Mouse (Mus musculus): ENCODE results near the gene Fermt1. TPM values are rescaled to one million over a fixed set of nuclear protein-coding genes. Genes with fewer than 3 reads are reported as not detected.

The Fermt1 gene
- polyA plus RNA-seq, 1 experiment from 2014 or later = not detected

GRCm38 (mm10) chr2:132901636-132902035 lies 44.1 kb downstream of the Fermt1 start:
- Histone ChIP-seq H3K27ac (ENCODE audit: low read depth, low read length) (no peak overlapping the region), H3K4me3 (ENCODE audit: low read depth, low read length) (no peak overlapping the region), H3K9me3 (replicated peaks; ENCODE audit: control insufficient read depth, low read length) (no peaks in the 10 kb centered on the region), H3K27me3 (replicated peaks; ENCODE audit: control insufficient read depth, insufficient read depth, low read length) (no peaks in the 10 kb centered on the region), H3K4me1 (ENCODE audit: control insufficient read depth, insufficient read depth, low read length) (no peaks in the 10 kb centered on the region), H3K36me3 (ENCODE audit: control insufficient read depth, insufficient read depth, low read length) (no peaks in the 10 kb centered on the region), H3K9ac (ENCODE audit: low read length) (no peak overlapping the region), H3K4me2 (ENCODE audit: low read length) (no peak overlapping the region)
- DNase-seq (ENCODE audit: low spot score) = no peak
- whole genome bisulfite sequencing = 72% methylated on average over 4 of the region's 4 CpGs
- ATAC-seq = no peak

- Histone ChIP-seq H3K27me3 (replicated peaks; ENCODE audit: control insufficient read depth, insufficient read depth, low read length) (no peaks in the 10 kb centered on the region), H3K9me3 (replicated peaks; ENCODE audit: control insufficient read depth, low read length) (no peaks in the 10 kb centered on the region), H3K4me3 (ENCODE audit: low read depth, low read length) (no peak overlapping the region), H3K27ac (ENCODE audit: low read depth, low read length) (no peak overlapping the region), H3K9ac (ENCODE audit: low read length) (no peak overlapping the region), H3K4me1 (ENCODE audit: control insufficient read depth, insufficient read depth, low read length) (no peaks in the 10 kb centered on the region), H3K36me3 (ENCODE audit: control insufficient read depth, insufficient read depth, low read length) (no peaks in the 10 kb centered on the region), H3K4me2 (ENCODE audit: low read length) (no peak overlapping the region)
- WGBS = 74% methylated on average over 1 of the region's 1 CpGs
- ATAC-seq = no peak
- DNase-seq (ENCODE audit: low spot score) = no peak
These were observed 45.1 kb downstream of the Fermt1 start for GRCm38 (mm10) chr2:132900596-132900995.

GRCm38 (mm10) chr2:132898211-132898610 lies 47.5 kb downstream of the Fermt1 start:
- no peak overlapping the region for H3K4me2 ChIP-seq (ENCODE audit: low read length)
- no peaks in the 10 kb centered on the region for H3K9me3 ChIP-seq (replicated peaks; ENCODE audit: control insufficient read depth, low read length)
- no peak overlapping the region for H3K4me3 ChIP-seq (ENCODE audit: low read depth, low read length)
- H3K27ac ChIP-seq (ENCODE audit: low read depth, low read length) = no peak overlapping the region
- ATAC-seq (no peak), DNase-seq (ENCODE audit: low spot score) (no peak)
- no peaks in the 10 kb centered on the region for H3K27me3 ChIP-seq (replicated peaks; ENCODE audit: control insufficient read depth, insufficient read depth, low read length)
- no peaks in the 10 kb centered on the region for H3K4me1 ChIP-seq (ENCODE audit: control insufficient read depth, insufficient read depth, low read length)
- H3K9ac ChIP-seq (ENCODE audit: low read length) = no peak overlapping the region
- H3K36me3 ChIP-seq (ENCODE audit: control insufficient read depth, insufficient read depth, low read length) = no peaks in the 10 kb centered on the region
- WGBS = 68% methylated on average over 1 of the region's 1 CpGs

GRCm38 (mm10) chr2:132893826-132894225 lies 51.9 kb downstream of the Fermt1 start:
- no peak for ATAC-seq
- Histone ChIP-seq H3K4me3 (ENCODE audit: low read depth, low read length) (no peak overlapping the region), H3K4me1 (ENCODE audit: control insufficient read depth, insufficient read depth, low read length) (no peaks in the 10 kb centered on the region), H3K36me3 (ENCODE audit: control insufficient read depth, insufficient read depth, low read length) (no peaks in the 10 kb centered on the region), H3K9me3 (replicated peaks; ENCODE audit: control insufficient read depth, low read length) (no peaks in the 10 kb centered on the region), H3K9ac (ENCODE audit: low read length) (no peak overlapping the region), H3K27me3 (replicated peaks; ENCODE audit: control insufficient read depth, insufficient read depth, low read length) (no peaks in the 10 kb centered on the region), H3K27ac (ENCODE audit: low read depth, low read length) (no peak overlapping the region), H3K4me2 (ENCODE audit: low read length) (no peak overlapping the region)
- WGBS = 88% methylated on average over 5 of the region's 5 CpGs
- no peak for DNase-seq (ENCODE audit: low spot score)

GRCm38 (mm10) chr2:132885312-132885711 lies 60.4 kb downstream of the Fermt1 start:
- no peak for DNase-seq (ENCODE audit: low spot score)
- H3K36me3 ChIP-seq (ENCODE audit: control insufficient read depth, insufficient read depth, low read length) = no peaks in the 10 kb centered on the region
- peaks cover 4% of the 10 kb centered on the region; the same call in 1 of the 2 replicates for H3K27me3 ChIP-seq (replicated peaks; ENCODE audit: control insufficient read depth, insufficient read depth, low read length)
- 97% methylated on average over 7 of the region's 7 CpGs for WGBS
- H3K4me3 ChIP-seq (ENCODE audit: low read depth, low read length) = no peak overlapping the region
- H3K9ac ChIP-seq (ENCODE audit: low read length) = no peak overlapping the region
- no peak for ATAC-seq
- no peaks in the 10 kb centered on the region for H3K4me1 ChIP-seq (ENCODE audit: control insufficient read depth, insufficient read depth, low read length)
- H3K9me3 ChIP-seq (replicated peaks; ENCODE audit: control insufficient read depth, low read length) = no peaks in the 10 kb centered on the region
- no peak overlapping the region for H3K27ac ChIP-seq (ENCODE audit: low read depth, low read length)
- H3K4me2 ChIP-seq (ENCODE audit: low read length) = no peak overlapping the region

GRCm38 (mm10) chr2:132884303-132884967 lies 61.3 kb downstream of the Fermt1 start:
- no peaks in the 10 kb centered on the region for H3K36me3 ChIP-seq (ENCODE audit: control insufficient read depth, insufficient read depth, low read length)
- ATAC-seq (no peak), DNase-seq (ENCODE audit: low spot score) (no peak)
- no peak overlapping the region for H3K4me3 ChIP-seq (ENCODE audit: low read depth, low read length)
- H3K9me3 ChIP-seq (replicated peaks; ENCODE audit: control insufficient read depth, low read length) = no peaks in the 10 kb centered on the region
- H3K27me3 ChIP-seq (replicated peaks; ENCODE audit: control insufficient read depth, insufficient read depth, low read length) = peaks cover 9% of the 10 kb centered on the region; the same call in 1 of the 2 replicates
- no peaks in the 10 kb centered on the region; the same call in 1 of the 2 replicates for H3K4me1 ChIP-seq (ENCODE audit: control insufficient read depth, insufficient read depth, low read length)
- no peak overlapping the region for H3K4me2 ChIP-seq (ENCODE audit: low read length)
- WGBS = 83% methylated on average over 8 of the region's 8 CpGs
- no peak overlapping the region for H3K27ac ChIP-seq (ENCODE audit: low read depth, low read length)
- H3K9ac ChIP-seq (ENCODE audit: low read length) = no peak overlapping the region

- DNase-seq (ENCODE audit: low spot score) (no peak), ATAC-seq (no peak)
- 9% methylated on average over 12 of the region's 12 CpGs for WGBS
- Histone ChIP-seq H3K9ac (ENCODE audit: low read length) (peak within 1 kb of the TSS; percentile 59), H3K36me3 (ENCODE audit: control insufficient read depth, insufficient read depth, low read length) (no peaks in the 10 kb centered on the region), H3K4me2 (ENCODE audit: low read length) (peak within 1 kb of the TSS; percentile 98), H3K4me3 (ENCODE audit: low read depth, low read length) (peak within 1 kb of the TSS; percentile 50), H3K4me1 (ENCODE audit: control insufficient read depth, insufficient read depth, low read length) (no peaks in the 10 kb centered on the region; the same call in 1 of the 2 replicates), H3K27ac (ENCODE audit: low read depth, low read length) (no peak within 1 kb of the TSS), H3K27me3 (replicated peaks; ENCODE audit: control insufficient read depth, insufficient read depth, low read length) (peaks cover 28% of the 10 kb centered on the region), H3K9me3 (replicated peaks; ENCODE audit: control insufficient read depth, low read length) (no peaks in the 10 kb centered on the region)
These were observed 64.7 kb downstream of the Fermt1 start, which contains the start of gene Lrrn4 for GRCm38 (mm10) chr2:132880844-132881645. Gene Lrrn4 (minus strand): TSS chr2:132880891.

- Histone ChIP-seq H3K9ac (ENCODE audit: low read length) (peak overlapping the region; percentile 59), H3K9me3 (replicated peaks; ENCODE audit: control insufficient read depth, low read length) (no peaks in the 10 kb centered on the region), H3K27ac (ENCODE audit: low read depth, low read length) (no peak overlapping the region), H3K27me3 (replicated peaks; ENCODE audit: control insufficient read depth, insufficient read depth, low read length) (peaks cover 28% of the 10 kb centered on the region), H3K4me2 (ENCODE audit: low read length) (peak overlapping the region; percentile 98), H3K36me3 (ENCODE audit: control insufficient read depth, insufficient read depth, low read length) (no peaks in the 10 kb centered on the region), H3K4me1 (ENCODE audit: control insufficient read depth, insufficient read depth, low read length) (no peaks in the 10 kb centered on the region; the same call in 1 of the 2 replicates), H3K4me3 (ENCODE audit: low read depth, low read length) (peak overlapping the region; percentile 50)
- WGBS = under 1% methylated on average over 56 of the region's 58 CpGs
- DNase-seq (ENCODE audit: low spot score) = peak; percentile 81
- peak; percentile 82 for ATAC-seq
These were observed 66.3 kb downstream of the Fermt1 start for GRCm38 (mm10) chr2:132879261-132880044.

Data from forebrain, embryonic 14.5 days (tissue).